Mouse (Mus musculus) CH12.LX (cell line): ENCODE data around the gene Maz.

Source experiments
- CHD2 ChIP-seq: IDR thresholded peaks from 2 replicates; pipeline ENCODE4 v1.6.1; 2011; ENCODE audit warnings: low read length, improper control_type of control experiment
- CTCF ChIP-seq, 2 experiments: IDR thresholded peaks in 1 of 2; conservative IDR thresholded peaks in 1 of 2; 2 replicates each; pipeline ENCODE4 v1.5.1; 2011 to 2012; ENCODE audit warnings: low read depth in 2 of 2, low read length in 2 of 2, improper control_type of control experiment in 1 of 2, inconsistent platforms in 1 of 2, mild to moderate bottlenecking in 1 of 2, moderate library complexity in 1 of 2
- E2F4 ChIP-seq: IDR thresholded peaks from 2 replicates; pipeline ENCODE4 v1.6.1; 2011; ENCODE audit warnings: low read depth, low read length, improper control_type of control experiment; ENCODE audit not compliant: insufficient replicate concordance
- EP300 ChIP-seq: IDR thresholded peaks from 2 replicates; pipeline ENCODE4 v1.6.1; 2011; ENCODE audit warnings: low read length, improper control_type of control experiment
- ETS1 ChIP-seq: conservative IDR thresholded peaks from 2 replicates; pipeline ENCODE4 v1.6.1; 2012; ENCODE audit warnings: low read depth, mild to moderate bottlenecking, inconsistent platforms, low read length, improper control_type of control experiment, moderate library complexity
- NELFE ChIP-seq: IDR thresholded peaks from 2 replicates; pipeline ENCODE4 v1.6.1; 2011; ENCODE audit warnings: low read depth, low read length, improper control_type of control experiment
- NRF1 ChIP-seq: IDR thresholded peaks from 2 replicates; pipeline ENCODE4 v1.6.1; 2014; ENCODE audit warnings: low read depth, mild to moderate bottlenecking, inconsistent platforms, low read length, improper control_type of control experiment, moderate library complexity
- POLR2A ChIP-seq: IDR thresholded peaks from 2 replicates; pipeline ENCODE4 v1.6.1; 2011; ENCODE audit warnings: low read depth, mild to moderate bottlenecking, improper control_type of control experiment, low read length
- RCOR1 ChIP-seq: conservative IDR thresholded peaks from 2 replicates; pipeline ENCODE4 v1.6.1; 2012; ENCODE audit warnings: low read depth, mild to moderate bottlenecking, inconsistent platforms, low read length, improper control_type of control experiment
- ZC3H11A ChIP-seq: IDR thresholded peaks from 2 replicates; pipeline ENCODE4 v1.6.1; 2012; ENCODE audit warnings: low read depth, mild to moderate bottlenecking, inconsistent platforms, low read length, improper control_type of control experiment
- ZMIZ1 ChIP-seq: IDR thresholded peaks from 2 replicates; pipeline ENCODE4 v1.6.1; 2012; ENCODE audit warnings: low read depth, mild to moderate bottlenecking, inconsistent platforms, low read length, improper control_type of control experiment
- ZNF384 ChIP-seq: IDR thresholded peaks from 2 replicates; pipeline ENCODE4 v1.6.1; 2012; ENCODE audit warnings: low read depth, low read length, improper control_type of control experiment, inconsistent platforms

- TF ChIP-seq POLR2A: no peak
- TF ChIP-seq ZMIZ1: no peak
- no peak for TF ChIP-seq CTCF (conservative IDR thresholded peaks at IDR 0.05 in 1 of 2, IDR thresholded peaks at IDR 0.05 in 1 of 2; ENCODE audit: low read depth in 2 of 2, low read length in 2 of 2)
- TF ChIP-seq EP300: no peak
- TF ChIP-seq CHD2: no peak
- no peak for TF ChIP-seq ZC3H11A
- TF ChIP-seq ETS1: no peak
- TF ChIP-seq ZNF384: no peak
- no peak for TF ChIP-seq E2F4
- TF ChIP-seq NELFE: no peak
- TF ChIP-seq RCOR1: no peak
- TF ChIP-seq NRF1: no peak
Observed at GRCm38 (mm10) chr7:127020491-127020890, 6.3 kb downstream of the Maz start.
